Mouse (Mus musculus): ENCODE results near the gene Dnajc27.
A peak's percentile ranks its signal among the peaks of the same experiment; 100 is the strongest.

The Dnajc27 gene

GRCm38 (mm10) chr12:4080311-4080710 lies 2.1 kb upstream of the Dnajc27 start:
- peak; percentile 7 for DNase-seq (ENCODE audit: extremely low read depth, insufficient read length, low spot score)

- no peak for DNase-seq (ENCODE audit: extremely low read depth, insufficient read length, low spot score)
Measured at GRCm38 (mm10) chr12:4083441-4083840, 1.1 kb downstream of the Dnajc27 start.

- DNase-seq (ENCODE audit: extremely low read depth, insufficient read length, low spot score), result no peak
Measured at GRCm38 (mm10) chr12:4107383-4107782, 25.0 kb downstream of the Dnajc27 start.

DNA sequence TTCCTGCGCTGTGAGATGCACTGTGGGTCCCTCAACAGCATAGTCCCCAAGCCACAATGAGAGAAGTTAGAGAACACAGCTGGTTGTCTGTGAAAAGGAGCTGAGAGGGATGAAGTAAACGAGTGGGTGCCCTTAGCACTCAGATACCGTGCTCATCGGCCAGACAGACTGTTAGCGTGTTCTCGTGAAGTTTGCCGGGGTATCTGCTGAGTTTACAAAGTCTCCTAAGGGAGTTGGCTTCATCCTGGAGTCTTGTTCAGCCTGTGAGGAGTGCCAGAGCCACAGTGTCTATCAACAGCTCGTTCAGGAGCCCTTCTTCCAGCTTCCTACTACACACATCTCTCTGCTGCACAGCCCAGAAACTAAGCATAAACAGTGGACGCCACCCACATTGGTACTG lies 33.7 kb downstream of the Dnajc27 start:
- no peak for DNase-seq (ENCODE audit: extremely low read depth, insufficient read length, low spot score)

- DNase-seq (ENCODE audit: extremely low read depth, insufficient read length, low spot score), result no peak
Measured at GRCm38 (mm10) chr12:4117136-4117535, 34.8 kb downstream of the Dnajc27 start.

GRCm38 (mm10) chr12:4117579-4117978 lies 35.2 kb downstream of the Dnajc27 start:
- DNase-seq (ENCODE audit: extremely low read depth, insufficient read length, low spot score), result no peak

DNA sequence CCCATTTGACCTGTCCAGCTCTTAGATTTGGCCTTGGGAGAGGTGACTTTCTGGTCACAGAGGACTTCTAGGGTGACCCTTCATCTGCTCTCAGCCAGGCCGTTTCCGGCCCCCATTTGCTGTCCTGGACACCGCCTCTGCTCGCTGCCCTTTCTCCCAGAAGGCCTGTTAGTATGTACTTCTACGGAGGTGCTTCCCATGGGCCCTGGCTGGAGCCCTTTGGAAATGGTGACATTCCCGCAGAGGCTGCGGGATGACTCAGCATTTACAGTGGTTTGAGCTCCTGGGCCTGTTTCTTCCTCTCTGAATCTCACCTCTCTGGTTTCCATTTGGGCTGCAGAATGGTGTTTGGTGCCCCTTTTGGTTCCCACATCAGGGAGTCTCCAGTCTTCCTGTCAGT lies 45.0 kb downstream of the Dnajc27 start:
- no peak for DNase-seq (ENCODE audit: extremely low read depth, insufficient read length, low spot score)

- no peak for DNase-seq (ENCODE audit: extremely low read depth, insufficient read length, low spot score)
Measured at GRCm38 (mm10) chr12:4132941-4133846, 50.8 kb downstream of the Dnajc27 start, which contains the start of gene Adcy3. Gene Adcy3, plus strand, starts transcription at chr12:4133103.

DNA sequence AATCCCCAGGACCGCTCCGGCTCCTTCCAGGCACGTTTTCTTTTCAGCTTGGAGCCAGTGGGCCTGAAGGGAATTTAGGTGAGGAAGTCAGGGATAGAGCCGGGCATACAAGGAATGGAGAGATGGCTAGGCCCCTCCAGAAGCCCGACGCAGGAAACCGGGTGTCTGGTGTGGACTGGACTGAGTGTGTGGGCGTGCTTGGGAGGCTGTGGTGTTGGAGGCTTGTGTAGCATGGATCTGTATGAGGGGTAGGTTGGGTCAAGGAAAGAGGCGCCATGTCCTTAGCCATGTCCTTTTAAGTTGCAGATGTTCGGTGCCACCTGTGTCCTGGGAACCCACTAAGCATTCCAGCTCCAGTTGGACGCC lies 51.4 kb downstream of the Dnajc27 start:
- no peak for DNase-seq (ENCODE audit: extremely low read depth, insufficient read length, low spot score)

DNA sequence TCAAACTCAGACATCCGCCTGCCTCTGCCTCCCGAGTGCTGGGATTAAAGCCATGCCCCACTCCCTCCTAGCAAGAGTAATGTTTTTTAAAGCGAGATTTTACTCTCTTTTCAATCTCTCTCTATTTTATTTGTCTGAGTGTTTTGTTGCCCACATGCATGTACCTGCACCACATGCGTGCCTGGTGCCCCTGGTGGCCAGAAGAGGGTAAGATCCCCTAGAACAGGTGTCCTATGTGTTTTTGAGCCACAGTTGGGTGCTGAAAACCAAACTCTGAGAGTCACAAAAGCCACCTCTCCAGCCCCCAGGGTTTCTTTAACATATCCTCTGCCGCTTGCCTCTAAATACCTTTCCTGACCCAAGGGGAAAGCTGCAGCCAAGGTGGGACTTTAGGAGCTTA lies 60.8 kb downstream of the Dnajc27 start:
- DNase-seq (ENCODE audit: extremely low read depth, insufficient read length, low spot score), result no peak

DNA sequence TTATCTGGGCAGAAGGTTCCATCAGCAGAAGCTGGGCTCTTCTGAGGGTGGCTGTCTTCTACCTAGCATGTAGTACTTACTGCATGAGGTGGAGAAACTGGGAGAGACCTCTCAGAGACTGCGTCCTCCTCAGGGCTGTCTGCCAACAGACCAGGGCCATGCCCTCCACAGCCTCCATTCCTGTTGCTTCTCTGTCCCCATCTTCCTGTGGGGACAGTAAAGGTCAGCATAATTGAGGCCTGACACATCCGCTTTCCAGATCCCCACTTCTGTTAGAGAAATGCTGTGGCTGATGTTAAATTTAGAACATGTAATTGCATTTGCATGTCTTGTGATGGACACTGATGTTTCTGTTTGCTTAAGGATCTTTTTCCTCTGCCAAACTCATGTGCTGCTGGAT lies 68.6 kb downstream of the Dnajc27 start:
- no peak for DNase-seq (ENCODE audit: extremely low read depth, insufficient read length, low spot score)

DNA sequence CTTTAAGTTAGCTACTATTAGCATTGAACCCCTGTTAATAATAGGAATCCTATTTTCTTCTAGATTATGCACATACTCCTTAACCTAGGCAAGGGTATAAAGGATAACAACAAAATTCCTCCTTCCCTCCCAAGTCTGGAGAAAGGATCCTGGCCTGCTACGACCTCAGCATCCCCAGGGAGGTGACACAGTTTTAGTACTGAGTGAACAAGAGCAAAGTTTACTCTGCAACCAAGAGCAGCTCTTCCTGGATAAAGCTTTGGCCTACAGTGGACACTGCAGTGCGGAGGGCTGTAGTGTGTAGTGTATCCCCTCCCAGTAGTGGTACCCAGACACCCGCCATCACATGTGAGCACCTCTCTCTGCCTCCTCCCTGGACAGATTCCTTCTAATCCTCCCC lies 69.6 kb downstream of the Dnajc27 start:
- no peak for DNase-seq (ENCODE audit: extremely low read depth, insufficient read length, low spot score)

- no peak for DNase-seq (ENCODE audit: extremely low read depth, insufficient read length, low spot score)
Measured at GRCm38 (mm10) chr12:4157466-4157865, 75.1 kb downstream of the Dnajc27 start.

DNA sequence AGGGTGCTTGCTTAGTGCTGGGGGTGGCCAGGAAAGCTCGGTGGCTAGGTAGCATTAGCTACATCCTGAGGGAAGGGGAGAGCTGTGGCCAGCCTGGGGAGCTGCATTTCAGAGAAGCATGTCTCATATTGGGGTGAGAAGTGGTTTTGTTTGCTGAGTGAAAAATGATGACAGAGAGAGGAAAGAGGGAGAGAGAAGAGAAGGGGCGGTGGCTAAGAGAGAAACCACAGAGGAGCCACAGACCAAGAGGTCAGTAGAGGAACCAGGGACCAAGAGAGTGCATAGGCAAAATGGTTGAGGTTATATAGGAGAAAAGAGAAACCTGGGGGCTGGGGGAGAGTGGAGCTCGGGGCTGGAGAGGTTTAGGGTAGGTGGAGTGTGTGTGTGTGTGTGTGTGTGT lies 75.8 kb downstream of the Dnajc27 start:
- no peak for DNase-seq (ENCODE audit: extremely low read depth, insufficient read length, low spot score)

DNA sequence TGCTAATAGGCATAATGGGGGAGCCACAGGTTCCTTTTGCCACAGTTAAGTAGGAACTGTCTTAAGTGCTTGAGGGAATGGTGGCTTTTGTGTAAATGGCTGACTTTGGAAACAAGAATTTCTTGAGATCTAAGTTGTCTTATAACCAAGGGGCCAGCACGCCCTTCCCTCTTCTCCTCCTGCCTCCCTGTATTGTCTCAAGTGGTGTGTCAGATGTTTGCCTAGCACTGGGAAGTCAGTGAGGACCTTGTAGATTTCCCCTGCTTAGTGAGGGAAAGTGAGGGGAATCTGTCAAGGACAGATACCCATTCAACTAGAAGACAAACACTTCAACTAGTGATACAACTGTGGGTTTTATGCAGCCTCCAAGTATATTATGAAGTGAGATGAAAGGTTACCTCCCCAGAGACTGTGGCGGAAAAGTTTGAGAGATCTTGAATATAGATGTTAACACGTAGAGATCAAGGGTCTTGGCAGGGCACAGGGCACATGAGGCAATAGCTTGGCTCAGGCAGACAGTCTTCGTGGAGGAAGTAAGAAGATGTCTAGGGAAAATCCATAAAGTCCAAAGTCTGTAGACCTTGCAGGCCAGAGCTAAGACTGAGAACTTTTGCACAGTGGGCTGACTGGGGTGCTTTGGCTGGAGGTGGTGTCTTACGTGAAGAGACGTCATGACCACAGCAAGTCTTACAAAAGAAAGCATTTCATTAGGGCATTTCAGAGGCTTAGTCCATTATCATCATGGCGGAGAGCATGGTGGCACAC lies 76.7 kb downstream of the Dnajc27 start:
- DNase-seq (ENCODE audit: extremely low read depth, insufficient read length, low spot score), result no peak

Measured in 3134 (cell line).